Mouse (Mus musculus): ENCODE measurements at regions not wholly inside any gene's neighbourhood (a gene's known extent, or its start where the extent isn't known, plus 50 kb on each side); places are given as distances from the start of the nearest gene placed in this dataset.

GRCm38 (mm10) chr10:31051222-31051621 lies 208.6 kb upstream of the Hey2 start:
- ATAC-seq: no peak
- no peak overlapping the region for H3K27ac ChIP-seq (ENCODE audit: low read depth, low read length)
- H3K4me1 ChIP-seq (replicated peaks; ENCODE audit: control insufficient read depth, insufficient read depth, low read length): no peaks in the 10 kb centered on the region
- no peak for TF ChIP-seq CTCF (IDR thresholded peaks at IDR 0.05; ENCODE audit: low read depth)
- H3K9ac ChIP-seq (ENCODE audit: low read depth, low read length): no peak overlapping the region
- H3K27me3 ChIP-seq (replicated peaks; ENCODE audit: control insufficient read depth, insufficient read depth, low read length): no peaks in the 10 kb centered on the region
- no peaks in the 10 kb centered on the region for H3K9me3 ChIP-seq (ENCODE audit: control insufficient read depth)
- no peaks in the 10 kb centered on the region for H3K36me3 ChIP-seq (ENCODE audit: control insufficient read depth, insufficient read depth)
- no peak overlapping the region for H3K4me3 ChIP-seq (ENCODE audit: low read depth, low read length)
- 93% methylated on average over 1 of the region's 1 CpGs for WGBS
- H3K4me2 ChIP-seq (replicated peaks; ENCODE audit: low read depth): no peak overlapping the region

- Histone ChIP-seq H3K27me3 (replicated peaks; ENCODE audit: control insufficient read depth, insufficient read depth, low read length) (no peaks in the 10 kb centered on the region), H3K4me2 (replicated peaks; ENCODE audit: low read depth) (no peak overlapping the region), H3K4me1 (replicated peaks; ENCODE audit: control insufficient read depth, insufficient read depth, low read length) (no peaks in the 10 kb centered on the region), H3K9ac (ENCODE audit: low read depth, low read length) (no peak overlapping the region), H3K9me3 (ENCODE audit: control insufficient read depth) (no peaks in the 10 kb centered on the region), H3K4me3 (ENCODE audit: low read depth, low read length) (no peak overlapping the region), H3K36me3 (ENCODE audit: control insufficient read depth, insufficient read depth) (no peaks in the 10 kb centered on the region), H3K27ac (ENCODE audit: low read depth, low read length) (no peak overlapping the region)
- no peak for TF ChIP-seq CTCF (IDR thresholded peaks at IDR 0.05; ENCODE audit: low read depth)
- 73% methylated on average over 2 of the region's 2 CpGs for WGBS
- ATAC-seq: no peak
Measured at GRCm38 (mm10) chr10:31049352-31049751, 206.8 kb upstream of the Hey2 start.

- no peaks in the 10 kb centered on the region for H3K27me3 ChIP-seq (replicated peaks; ENCODE audit: control insufficient read depth, insufficient read depth, low read length)
- H3K9ac ChIP-seq (ENCODE audit: low read depth, low read length): no peak overlapping the region
- no peaks in the 10 kb centered on the region for H3K9me3 ChIP-seq (ENCODE audit: control insufficient read depth)
- H3K4me3 ChIP-seq (ENCODE audit: low read depth, low read length): no peak overlapping the region
- no peak overlapping the region for H3K4me2 ChIP-seq (replicated peaks; ENCODE audit: low read depth)
- H3K36me3 ChIP-seq (ENCODE audit: control insufficient read depth, insufficient read depth): no peaks in the 10 kb centered on the region
- ATAC-seq: no peak
- TF ChIP-seq CTCF (IDR thresholded peaks at IDR 0.05; ENCODE audit: low read depth): no peak
- WGBS: 89% methylated on average over 4 of the region's 4 CpGs
- no peaks in the 10 kb centered on the region for H3K4me1 ChIP-seq (replicated peaks; ENCODE audit: control insufficient read depth, insufficient read depth, low read length)
- H3K27ac ChIP-seq (ENCODE audit: low read depth, low read length): no peak overlapping the region
Measured at GRCm38 (mm10) chr10:31035611-31036010, 193.0 kb upstream of the Hey2 start.

GRCm38 (mm10) chr10:31034782-31035181 lies 192.2 kb upstream of the Hey2 start:
- 27% methylated on average over 3 of the region's 3 CpGs for WGBS
- Histone ChIP-seq H3K9ac (ENCODE audit: low read depth, low read length) (no peak overlapping the region), H3K27ac (ENCODE audit: low read depth, low read length) (no peak overlapping the region), H3K4me1 (replicated peaks; ENCODE audit: control insufficient read depth, insufficient read depth, low read length) (no peaks in the 10 kb centered on the region), H3K9me3 (ENCODE audit: control insufficient read depth) (no peaks in the 10 kb centered on the region), H3K4me2 (replicated peaks; ENCODE audit: low read depth) (no peak overlapping the region), H3K27me3 (replicated peaks; ENCODE audit: control insufficient read depth, insufficient read depth, low read length) (no peaks in the 10 kb centered on the region), H3K4me3 (ENCODE audit: low read depth, low read length) (no peak overlapping the region), H3K36me3 (ENCODE audit: control insufficient read depth, insufficient read depth) (no peaks in the 10 kb centered on the region)
- ATAC-seq: no peak
- no peak for TF ChIP-seq CTCF (IDR thresholded peaks at IDR 0.05; ENCODE audit: low read depth)

GRCm38 (mm10) chr10:31030676-31031075 lies 188.1 kb upstream of the Hey2 start:
- Histone ChIP-seq H3K27me3 (replicated peaks; ENCODE audit: control insufficient read depth, insufficient read depth, low read length) (no peaks in the 10 kb centered on the region), H3K4me3 (ENCODE audit: low read depth, low read length) (no peak overlapping the region), H3K27ac (ENCODE audit: low read depth, low read length) (no peak overlapping the region), H3K9ac (ENCODE audit: low read depth, low read length) (no peak overlapping the region), H3K9me3 (ENCODE audit: control insufficient read depth) (no peaks in the 10 kb centered on the region), H3K4me1 (replicated peaks; ENCODE audit: control insufficient read depth, insufficient read depth, low read length) (no peaks in the 10 kb centered on the region), H3K4me2 (replicated peaks; ENCODE audit: low read depth) (no peak overlapping the region), H3K36me3 (ENCODE audit: control insufficient read depth, insufficient read depth) (no peaks in the 10 kb centered on the region)
- no peak for TF ChIP-seq CTCF (IDR thresholded peaks at IDR 0.05; ENCODE audit: low read depth)
- ATAC-seq: no peak
- 77% methylated on average over 2 of the region's 2 CpGs for WGBS

- Histone ChIP-seq H3K9ac (ENCODE audit: low read depth, low read length) (no peak overlapping the region), H3K4me2 (replicated peaks; ENCODE audit: low read depth) (no peak overlapping the region), H3K4me3 (ENCODE audit: low read depth, low read length) (no peak overlapping the region), H3K4me1 (replicated peaks; ENCODE audit: control insufficient read depth, insufficient read depth, low read length) (no peaks in the 10 kb centered on the region), H3K27me3 (replicated peaks; ENCODE audit: control insufficient read depth, insufficient read depth, low read length) (no peaks in the 10 kb centered on the region), H3K36me3 (ENCODE audit: control insufficient read depth, insufficient read depth) (no peaks in the 10 kb centered on the region), H3K9me3 (ENCODE audit: control insufficient read depth) (no peaks in the 10 kb centered on the region), H3K27ac (ENCODE audit: low read depth, low read length) (no peak overlapping the region)
- ATAC-seq: no peak
- 50% methylated on average over 1 of the region's 1 CpGs for WGBS
- no peak for TF ChIP-seq CTCF (IDR thresholded peaks at IDR 0.05; ENCODE audit: low read depth)
Measured at GRCm38 (mm10) chr10:31026440-31026839, 183.8 kb upstream of the Hey2 start.

All from intestine, postnatal 0 days (tissue).